Mouse (Mus musculus): ENCODE results near the gene Cab39. TPM values are rescaled to one million over a fixed set of nuclear protein-coding genes. Genes with fewer than 3 reads are reported as not detected.

The Cab39 gene
- polyA plus RNA-seq, 1 experiment from 2014 or later = 48.7 TPM

GRCm38 (mm10) chr1:85824905-85825304, 31.7 kb downstream of the Cab39 start:
- Histone ChIP-seq H3K4me2 (replicated peaks) (no peak overlapping the region), H3K4me3 (no peak overlapping the region), H3K36me3 (peaks cover 28% of the 10 kb centered on the region), H3K27ac (no peak overlapping the region), H3K27me3 (no peaks in the 10 kb centered on the region), H3K9me3 (no peaks in the 10 kb centered on the region), H3K9ac (no peak overlapping the region), H3K4me1 (no peaks in the 10 kb centered on the region)
- no peak for ATAC-seq (ENCODE audit: insufficient number of reproducible peaks, insufficient read depth, low FRiP score, low TSS enrichment)
- WGBS = 91% methylated on average over 3 of the region's 3 CpGs

GRCm38 (mm10) chr1:85827166-85827565, 33.9 kb downstream of the Cab39 start:
- 63% methylated on average over 5 of the region's 5 CpGs for WGBS
- H3K9me3 ChIP-seq = no peaks in the 10 kb centered on the region
- peaks cover 14% of the 10 kb centered on the region for H3K36me3 ChIP-seq
- no peaks in the 10 kb centered on the region for H3K4me1 ChIP-seq
- no peak overlapping the region for H3K4me3 ChIP-seq
- no peaks in the 10 kb centered on the region for H3K27me3 ChIP-seq
- no peak overlapping the region for H3K27ac ChIP-seq
- no peak overlapping the region for H3K9ac ChIP-seq
- no peak for ATAC-seq (ENCODE audit: insufficient number of reproducible peaks, insufficient read depth, low FRiP score, low TSS enrichment)
- H3K4me2 ChIP-seq (replicated peaks) = no peak overlapping the region

DNA sequence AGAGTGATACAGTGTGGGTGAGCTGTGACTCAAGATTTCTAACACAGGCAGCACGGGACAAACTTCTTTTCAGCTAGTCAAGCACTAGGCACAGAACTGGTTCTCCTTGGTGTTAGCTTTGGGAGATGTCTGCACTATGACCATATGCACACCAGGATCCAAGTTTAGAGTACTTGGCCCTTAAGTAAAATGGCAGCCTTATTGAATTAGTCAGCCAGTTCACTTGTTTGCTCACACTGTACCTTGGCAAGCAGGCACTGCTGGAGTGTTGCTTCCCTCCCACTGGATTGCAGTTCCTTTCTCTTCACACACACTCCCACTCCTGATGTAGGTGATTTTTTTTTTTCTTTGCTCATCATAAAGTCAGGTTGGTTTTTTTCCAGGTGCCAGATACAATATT, 35.8 kb downstream of the Cab39 start:
- 94% methylated on average over 1 of the region's 1 CpGs for WGBS
- Histone ChIP-seq H3K4me1 (no peaks in the 10 kb centered on the region), H3K27me3 (no peaks in the 10 kb centered on the region), H3K4me3 (no peak overlapping the region), H3K4me2 (replicated peaks) (no peak overlapping the region), H3K9me3 (no peaks in the 10 kb centered on the region), H3K27ac (no peak overlapping the region), H3K36me3 (peaks cover 5% of the 10 kb centered on the region), H3K9ac (no peak overlapping the region)
- ATAC-seq (ENCODE audit: insufficient number of reproducible peaks, insufficient read depth, low FRiP score, low TSS enrichment) = no peak

DNA sequence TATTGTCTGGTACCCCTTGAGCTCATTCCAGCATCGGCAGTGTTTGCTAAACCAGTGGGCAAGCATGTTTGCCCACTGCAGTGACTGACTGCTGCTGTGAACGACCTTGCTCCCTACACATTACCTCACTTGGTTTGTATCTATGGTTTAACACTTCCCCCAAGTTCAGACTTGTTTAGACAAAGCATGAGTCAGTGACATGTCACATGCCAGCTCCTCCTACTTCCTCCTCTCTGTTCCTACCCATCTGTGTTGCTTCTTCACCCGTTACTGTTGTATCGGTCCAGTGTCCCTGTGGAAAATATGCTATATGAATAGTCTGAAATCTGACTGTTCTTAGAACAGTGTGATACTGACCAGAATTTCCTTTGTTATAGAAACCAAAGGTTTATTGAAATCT, 44.8 kb downstream of the Cab39 start:
- H3K27me3 ChIP-seq = no peaks in the 10 kb centered on the region
- 0 out of 2 replicates have a peak, but pooled peaks cover 6% of the 10 kb centered on the region for H3K36me3 ChIP-seq
- H3K4me1 ChIP-seq = no peaks in the 10 kb centered on the region
- no peaks in the 10 kb centered on the region for H3K9me3 ChIP-seq
- H3K4me2 ChIP-seq (replicated peaks) = no peak overlapping the region
- no peak overlapping the region for H3K4me3 ChIP-seq
- H3K27ac ChIP-seq = no peak overlapping the region
- 75% methylated on average over 4 of the region's 4 CpGs for WGBS
- H3K9ac ChIP-seq = no peak overlapping the region
- ATAC-seq (ENCODE audit: insufficient number of reproducible peaks, insufficient read depth, low FRiP score, low TSS enrichment) = no peak

DNA sequence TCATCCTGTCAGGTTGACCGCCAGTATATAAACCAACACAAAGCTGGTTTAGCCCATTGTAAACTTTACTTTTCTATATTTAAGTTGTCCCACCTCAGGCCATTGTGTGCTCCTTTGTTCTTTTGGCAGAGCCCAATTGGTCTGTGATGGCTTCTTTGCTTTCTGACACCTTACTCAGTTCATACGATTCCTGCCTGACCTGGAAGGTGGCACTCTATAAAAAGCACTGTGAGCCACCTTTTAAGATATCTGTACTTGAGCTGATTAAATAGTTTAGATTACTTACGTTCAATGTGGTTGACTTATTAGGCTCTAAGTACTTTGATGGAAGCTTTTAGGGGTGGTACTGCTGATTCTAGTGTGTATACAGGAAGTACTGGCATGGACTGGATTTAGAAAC, 46.1 kb downstream of the Cab39 start:
- Histone ChIP-seq H3K27me3 (no peaks in the 10 kb centered on the region), H3K9ac (no peak overlapping the region), H3K27ac (no peak overlapping the region), H3K36me3 (peaks cover 16% of the 10 kb centered on the region; the same call in 1 of the 2 replicates), H3K4me2 (replicated peaks) (no peak overlapping the region), H3K4me1 (no peaks in the 10 kb centered on the region), H3K9me3 (no peaks in the 10 kb centered on the region), H3K4me3 (no peak overlapping the region)
- ATAC-seq (ENCODE audit: insufficient number of reproducible peaks, insufficient read depth, low FRiP score, low TSS enrichment) = no peak
- 79% methylated on average over 3 of the region's 3 CpGs for WGBS

GRCm38 (mm10) chr1:85839790-85840189, 46.5 kb downstream of the Cab39 start:
- 92% methylated on average over 1 of the region's 1 CpGs for WGBS
- ATAC-seq (ENCODE audit: insufficient number of reproducible peaks, insufficient read depth, low FRiP score, low TSS enrichment) = no peak
- Histone ChIP-seq H3K36me3 (peaks cover 16% of the 10 kb centered on the region; the same call in 1 of the 2 replicates), H3K9me3 (no peaks in the 10 kb centered on the region), H3K9ac (no peak overlapping the region), H3K4me3 (no peak overlapping the region), H3K4me1 (no peaks in the 10 kb centered on the region), H3K27ac (no peak overlapping the region), H3K27me3 (no peaks in the 10 kb centered on the region), H3K4me2 (replicated peaks) (no peak overlapping the region)

DNA sequence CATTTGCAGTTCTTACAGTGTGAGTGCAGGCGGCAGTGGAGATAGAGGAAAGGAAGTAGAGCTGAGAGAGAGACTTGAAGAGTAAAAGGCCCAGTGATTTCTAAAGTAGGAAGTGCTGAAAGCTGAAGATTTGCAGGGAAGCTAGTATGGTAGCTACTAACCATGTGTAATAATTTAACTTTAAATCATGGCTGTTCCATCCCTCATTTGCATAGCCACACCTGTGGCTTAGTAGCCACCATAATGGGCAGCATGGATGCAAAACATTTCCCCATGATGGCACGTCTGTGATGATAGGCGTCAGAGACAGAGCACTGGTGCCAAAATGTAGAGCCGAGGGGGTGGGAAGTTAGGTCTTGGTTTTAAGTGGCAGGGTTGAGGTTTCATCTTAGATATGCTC, 47.2 kb downstream of the Cab39 start:
- H3K4me2 ChIP-seq (replicated peaks) = no peak overlapping the region
- ATAC-seq (ENCODE audit: insufficient number of reproducible peaks, insufficient read depth, low FRiP score, low TSS enrichment) = no peak
- 84% methylated on average over 4 of the region's 4 CpGs for WGBS
- no peak overlapping the region for H3K4me3 ChIP-seq
- H3K9ac ChIP-seq = no peak overlapping the region
- no peaks in the 10 kb centered on the region for H3K9me3 ChIP-seq
- H3K27ac ChIP-seq = no peak overlapping the region
- H3K36me3 ChIP-seq = peaks cover 16% of the 10 kb centered on the region; the same call in 1 of the 2 replicates
- H3K4me1 ChIP-seq = no peaks in the 10 kb centered on the region
- no peaks in the 10 kb centered on the region for H3K27me3 ChIP-seq

DNA sequence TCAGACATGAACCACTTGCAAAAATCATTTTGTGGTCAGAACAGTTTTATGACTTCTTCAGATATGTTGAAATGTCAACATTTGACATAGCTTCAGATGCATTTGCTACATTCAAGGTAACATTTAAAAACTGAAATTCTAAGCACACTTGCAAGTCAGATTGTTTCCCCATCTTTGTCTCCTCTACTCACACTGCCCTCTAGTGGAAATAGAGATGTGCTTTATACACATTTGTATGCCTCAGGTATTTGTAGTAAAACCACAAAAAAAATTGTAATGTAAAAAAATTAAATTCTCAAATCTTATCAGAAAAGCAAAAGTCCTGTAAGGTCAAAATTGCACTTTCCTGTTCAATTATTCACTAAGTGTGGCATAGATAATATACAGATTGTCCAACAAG, 49.0 kb downstream of the Cab39 start:
- Histone ChIP-seq H3K4me2 (replicated peaks) (no peak overlapping the region), H3K27me3 (no peaks in the 10 kb centered on the region), H3K9ac (no peak overlapping the region), H3K4me1 (no peaks in the 10 kb centered on the region), H3K4me3 (no peak overlapping the region), H3K27ac (no peak overlapping the region), H3K36me3 (peaks cover 13% of the 10 kb centered on the region; the same call in 1 of the 2 replicates), H3K9me3 (no peaks in the 10 kb centered on the region)
- ATAC-seq (ENCODE audit: insufficient number of reproducible peaks, insufficient read depth, low FRiP score, low TSS enrichment) = no peak

DNA sequence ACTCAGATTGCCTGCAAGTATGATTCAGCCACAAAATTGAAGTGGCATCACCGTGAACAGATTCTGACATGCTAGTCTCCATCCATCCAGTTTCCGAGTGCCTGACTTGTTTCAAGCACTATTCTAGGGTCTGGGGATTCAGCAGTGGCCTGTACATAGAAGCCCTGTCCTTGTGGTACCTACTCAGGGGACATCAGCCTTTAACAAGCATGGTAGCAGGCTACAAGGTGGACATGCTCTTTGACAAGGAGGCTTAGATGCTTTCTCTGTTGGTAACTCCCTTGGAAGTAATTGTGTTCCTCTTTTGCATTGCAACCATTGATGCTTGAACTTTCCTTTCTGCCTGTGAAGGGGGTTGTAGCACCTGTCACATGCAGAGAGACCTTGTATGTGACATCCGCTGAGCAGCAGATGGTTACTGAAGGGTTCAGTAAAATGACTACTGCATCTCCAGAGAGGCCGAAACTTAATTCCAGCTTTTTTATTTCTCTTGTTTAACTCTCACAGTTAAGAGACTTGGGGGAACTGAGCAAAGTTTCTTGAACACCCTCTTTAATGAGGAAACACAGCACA, 50.1 kb downstream of the Cab39 start:
- no peaks in the 10 kb centered on the region for H3K27me3 ChIP-seq
- H3K9me3 ChIP-seq = no peaks in the 10 kb centered on the region
- H3K4me1 ChIP-seq = no peaks in the 10 kb centered on the region
- no peak for ATAC-seq (ENCODE audit: insufficient number of reproducible peaks, insufficient read depth, low FRiP score, low TSS enrichment)
- peaks cover 20% of the 10 kb centered on the region for H3K36me3 ChIP-seq
- H3K4me3 ChIP-seq = no peak overlapping the region
- no peak overlapping the region for H3K27ac ChIP-seq
- H3K4me2 ChIP-seq (replicated peaks) = no peak overlapping the region
- 94% methylated on average over 4 of the region's 4 CpGs for WGBS
- H3K9ac ChIP-seq = no peak overlapping the region

DNA sequence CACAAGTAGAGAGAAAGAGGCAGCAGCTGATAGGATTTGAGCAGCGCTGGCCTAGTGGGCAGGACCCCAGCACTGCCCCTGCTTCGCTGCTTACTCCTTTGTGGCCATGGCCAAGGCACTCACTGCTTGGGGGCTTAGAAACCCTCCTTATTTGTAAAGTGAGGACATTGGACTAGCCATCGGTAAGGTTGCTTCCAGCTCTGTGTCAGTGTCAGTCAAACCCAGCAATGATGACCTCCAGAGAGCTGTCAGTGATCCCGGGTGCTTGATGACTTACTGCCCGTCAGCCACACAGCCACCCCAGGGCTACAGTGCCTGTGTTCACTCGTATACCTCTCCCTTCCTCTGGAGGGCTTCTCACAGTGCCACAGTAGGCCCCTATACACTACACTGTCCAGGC, 51.7 kb downstream of the Cab39 start:
- H3K4me1 ChIP-seq = no peaks in the 10 kb centered on the region
- no peak overlapping the region for H3K4me2 ChIP-seq (replicated peaks)
- H3K4me3 ChIP-seq = no peak overlapping the region
- 80% methylated on average over 6 of the region's 6 CpGs for WGBS
- no peaks in the 10 kb centered on the region for H3K9me3 ChIP-seq
- no peak overlapping the region for H3K9ac ChIP-seq
- no peaks in the 10 kb centered on the region for H3K27me3 ChIP-seq
- ATAC-seq (ENCODE audit: insufficient number of reproducible peaks, insufficient read depth, low FRiP score, low TSS enrichment) = no peak
- H3K36me3 ChIP-seq = peaks cover 32% of the 10 kb centered on the region
- no peak overlapping the region for H3K27ac ChIP-seq

DNA sequence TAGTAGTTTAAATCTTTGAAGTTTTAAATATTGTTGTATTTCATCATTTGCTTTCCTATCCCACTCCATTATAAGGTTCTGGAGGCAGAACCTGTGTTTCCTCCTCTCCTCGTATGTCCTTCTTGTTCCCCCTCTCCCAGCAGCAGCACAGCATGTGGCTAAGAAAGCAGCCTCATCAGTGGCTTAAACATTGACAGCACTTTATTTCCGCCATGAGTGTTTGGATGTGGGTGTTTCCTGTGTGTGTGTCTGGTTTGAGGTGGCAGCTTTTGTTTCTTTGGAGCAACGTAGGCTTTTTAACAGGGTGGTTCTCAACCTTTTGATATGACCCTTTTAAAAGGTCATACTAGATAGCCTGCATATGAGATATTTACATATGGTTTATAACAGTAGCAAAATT, 52.2 kb downstream of the Cab39 start:
- H3K36me3 ChIP-seq = peaks cover 36% of the 10 kb centered on the region
- 83% methylated on average over 3 of the region's 3 CpGs for WGBS

GRCm38 (mm10) chr1:85849016-85849415, 55.8 kb downstream of the Cab39 start:
- H3K4me2 ChIP-seq (replicated peaks) = no peak overlapping the region
- H3K9me3 ChIP-seq = no peaks in the 10 kb centered on the region
- ATAC-seq (ENCODE audit: insufficient number of reproducible peaks, insufficient read depth, low FRiP score, low TSS enrichment) = no peak
- H3K27me3 ChIP-seq = no peaks in the 10 kb centered on the region
- H3K4me1 ChIP-seq = peaks cover 4% of the 10 kb centered on the region; the same call in 1 of the 2 replicates
- H3K36me3 ChIP-seq = peaks cover 33% of the 10 kb centered on the region
- no peak overlapping the region for H3K9ac ChIP-seq
- WGBS = 92% methylated on average over 14 of the region's 14 CpGs
- no peak overlapping the region for H3K4me3 ChIP-seq
- H3K27ac ChIP-seq = no peak overlapping the region

More for the DNA sequence above, 52.2 kb downstream of the Cab39 start:
- Histone ChIP-seq H3K4me2 (replicated peaks) (no peak overlapping the region), H3K4me3 (no peak overlapping the region), H3K9me3 (no peaks in the 10 kb centered on the region), H3K9ac (no peak overlapping the region), H3K27ac (no peak overlapping the region), H3K27me3 (no peaks in the 10 kb centered on the region), H3K4me1 (no peaks in the 10 kb centered on the region)
- ATAC-seq (ENCODE audit: insufficient number of reproducible peaks, insufficient read depth, low FRiP score, low TSS enrichment) = no peak

DNA sequence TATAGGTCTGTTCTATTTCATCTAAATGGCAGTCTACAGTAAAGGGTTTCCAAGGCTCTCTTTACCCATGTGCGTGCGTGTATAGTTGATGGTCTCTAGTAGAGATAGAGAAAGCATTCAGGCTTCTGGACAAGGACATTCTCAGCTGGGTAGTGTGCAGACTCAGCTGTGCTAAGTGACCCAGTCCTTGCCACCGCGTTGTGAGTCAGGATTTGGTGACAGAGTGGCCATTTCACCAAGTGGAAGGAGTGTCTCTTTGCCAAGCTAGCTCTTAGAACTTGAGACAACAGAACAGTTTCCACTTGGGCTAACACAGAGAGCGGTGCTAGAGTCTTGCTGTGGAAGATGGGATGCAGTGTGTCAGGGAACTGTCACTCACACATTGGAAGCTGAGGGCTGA, 57.6 kb downstream of the Cab39 start:
- Histone ChIP-seq H3K4me2 (replicated peaks) (no peak overlapping the region), H3K36me3 (peaks cover 33% of the 10 kb centered on the region), H3K4me3 (no peak overlapping the region), H3K27me3 (no peaks in the 10 kb centered on the region), H3K27ac (no peak overlapping the region), H3K9ac (no peak overlapping the region), H3K4me1 (peaks cover 7% of the 10 kb centered on the region; the same call in 1 of the 2 replicates), H3K9me3 (no peaks in the 10 kb centered on the region)
- WGBS = 91% methylated on average over 5 of the region's 5 CpGs
- ATAC-seq (ENCODE audit: insufficient number of reproducible peaks, insufficient read depth, low FRiP score, low TSS enrichment) = no peak
